Mouse (Mus musculus) liver, adult 2 months (tissue): Measurements from ENCODE around the gene Anxa5.

Source experiments
- CTCF ChIP-seq: fragments of 200-500 bp; IDR thresholded peaks from 2 replicates; pipeline ENCODE4 v1.5.1; 2011; ENCODE audit warnings: low read depth, low read length, control low read depth
- POLR2A ChIP-seq: fragments of 200-500 bp; IDR thresholded peaks from 2 replicates; pipeline ENCODE4 v1.6.1; 2011; ENCODE audit warnings: low read length, control low read depth; ENCODE audit not compliant: insufficient read depth; ENCODE audit errors: extremely low read depth

- TF ChIP-seq POLR2A, result no peak
- no peak for TF ChIP-seq CTCF
Observed at GRCm38 (mm10) chr3:36467632-36468031, 8.1 kb downstream of the Anxa5 start.
